Mouse (Mus musculus) intestine, postnatal 0 days (tissue): ENCODE data around the gene Kcnj15. TPM values are rescaled to one million over a fixed set of nuclear protein-coding genes. Genes with fewer than 3 reads are reported as not detected.

ENCODE experiments used
- ATAC-seq: fragments of 200-750 bp; cut with Nextera tagmentation; 2 replicates; pipeline ENCODE4 v1.8.0; 2017; ENCODE audit warnings: mild to moderate bottlenecking, moderate TSS enrichment, moderate library complexity
- H3K27ac ChIP-seq: fragments of 300-500 bp; sonication (generic); 2 replicates; pipeline ENCODE4 v1.5.1; 2014; ENCODE audit warnings: mild to moderate bottlenecking, low read depth, low read length, moderate library complexity
- H3K27me3 ChIP-seq: fragments of 300-500 bp; sonication (generic); replicated peaks from 2 replicates; pipeline ENCODE4 v1.6.1; 2014; ENCODE audit warnings: low read length, mixed read lengths; ENCODE audit not compliant: control insufficient read depth, insufficient read depth
- H3K36me3 ChIP-seq: fragments of 300-500 bp; sonication (generic); 2 replicates; pipeline ENCODE4 v1.6.1; 2014; ENCODE audit warnings: mild to moderate bottlenecking, moderate library complexity; ENCODE audit not compliant: control insufficient read depth, insufficient read depth
- H3K4me1 ChIP-seq: fragments of 300-500 bp; sonication (generic); replicated peaks from 2 replicates; pipeline ENCODE4 v1.6.1; 2014; ENCODE audit warnings: antibody characterized with exemption, low read length, mixed read lengths; ENCODE audit not compliant: control insufficient read depth, insufficient read depth
- H3K4me2 ChIP-seq: fragments of 300-500 bp; sonication (generic); replicated peaks from 2 replicates; pipeline ENCODE4 v1.6.1; 2014; ENCODE audit warnings: low read depth, mild to moderate bottlenecking, moderate library complexity
- H3K4me3 ChIP-seq: fragments of 300-500 bp; sonication (generic); 2 replicates; pipeline ENCODE4 v1.5.1; 2014; ENCODE audit warnings: low read depth, low read length
- H3K9ac ChIP-seq: fragments of 300-500 bp; sonication (generic); 2 replicates; pipeline ENCODE4 v1.6.1; 2014; ENCODE audit warnings: mild to moderate bottlenecking, low read depth, low read length
- H3K9me3 ChIP-seq: fragments of 300-500 bp; sonication (generic); 2 replicates; pipeline ENCODE4 v1.6.1; 2016; ENCODE audit warnings: mixed run types; ENCODE audit not compliant: control insufficient read depth
- CTCF ChIP-seq: sonication (generic); IDR thresholded peaks from 2 replicates; pipeline ENCODE4 v1.5.1; 2016; ENCODE audit warnings: low read depth, mild to moderate bottlenecking, control low read depth, antibody characterized with exemption, moderate library complexity
- WGBS: fragments of 180-500 bp; shearing (Covaris S2); extraction: QIAGEN DNeasy Blood & Tissue Kit; methylation state at CpG from one replicate; pipeline ENCODE4 v1.1.7; 2014; 5-methylcytosine and 5-hydroxymethylcytosine counted together
- polyA plus RNA-seq: library from polyadenylated mRNA; unstranded; fragments of >200 nt; fragmentation: Nextera tagmentation; extraction: Ambion mirVana; gene quantifications from 2 replicates; pipeline ENCODE4 v1.2.1, GENCODE M21; 2015

Kcnj15 gene
- polyA plus RNA-seq, 1 experiment from 2014 or later = 0.27 TPM

- ATAC-seq = no peak
- Histone ChIP-seq H3K4me2 (no peak overlapping the region), H3K27ac (no peak overlapping the region), H3K36me3 (no peaks in the 10 kb centered on the region), H3K4me1 (no peaks in the 10 kb centered on the region), H3K4me3 (no peak overlapping the region), H3K9me3 (no peaks in the 10 kb centered on the region), H3K9ac (no peak overlapping the region), H3K27me3 (no peaks in the 10 kb centered on the region)
- WGBS = 84% methylated on average over 1 of the region's 1 CpGs
- TF ChIP-seq CTCF = no peak
These were observed 14.0 kb upstream of the Kcnj15 start for GRCm38 (mm10) chr16:95243401-95243800.

DNA sequence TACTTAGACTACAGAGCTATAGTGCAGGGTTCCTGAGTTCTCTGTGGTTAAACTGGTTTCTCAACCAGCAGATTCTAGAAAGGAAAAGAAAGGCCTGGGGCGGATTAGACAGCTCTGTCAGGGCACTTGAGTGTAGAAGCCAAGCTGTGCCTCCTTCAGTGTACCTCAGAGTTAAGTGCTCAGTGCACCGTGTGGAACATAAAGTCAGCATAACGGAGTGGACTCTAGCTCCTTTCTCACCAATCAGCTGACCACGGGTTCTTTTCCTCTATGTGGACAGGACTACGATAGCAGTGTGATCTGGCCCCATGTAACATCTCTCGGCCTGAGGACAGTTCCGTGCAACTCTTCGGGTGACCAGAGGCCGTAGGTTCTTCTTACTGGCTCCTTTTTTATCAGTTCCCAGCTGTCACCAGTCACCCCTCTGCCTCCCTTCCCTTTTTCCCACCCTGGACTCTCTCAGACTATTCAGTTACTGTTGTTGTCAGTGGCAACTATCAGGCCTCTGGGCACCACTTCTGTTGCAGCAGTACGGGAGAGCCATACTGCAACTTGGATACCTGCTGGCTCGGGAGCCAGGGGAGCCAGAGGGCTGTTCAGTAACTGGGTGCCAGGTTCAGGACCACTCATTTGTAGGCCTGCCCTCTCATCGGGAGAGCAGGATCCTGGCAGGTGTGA is 12.6 kb upstream of the Kcnj15 start:
- no peaks in the 10 kb centered on the region for H3K9me3 ChIP-seq
- H3K9ac ChIP-seq = no peak overlapping the region
- TF ChIP-seq CTCF = no peak
- H3K36me3 ChIP-seq = no peaks in the 10 kb centered on the region
- no peak overlapping the region for H3K4me3 ChIP-seq
- H3K27ac ChIP-seq = no peak overlapping the region
- no peaks in the 10 kb centered on the region for H3K4me1 ChIP-seq
- H3K27me3 ChIP-seq = no peaks in the 10 kb centered on the region
- ATAC-seq = no peak
- WGBS = 83% methylated on average over 12 of the region's 12 CpGs
- H3K4me2 ChIP-seq = no peak overlapping the region

DNA sequence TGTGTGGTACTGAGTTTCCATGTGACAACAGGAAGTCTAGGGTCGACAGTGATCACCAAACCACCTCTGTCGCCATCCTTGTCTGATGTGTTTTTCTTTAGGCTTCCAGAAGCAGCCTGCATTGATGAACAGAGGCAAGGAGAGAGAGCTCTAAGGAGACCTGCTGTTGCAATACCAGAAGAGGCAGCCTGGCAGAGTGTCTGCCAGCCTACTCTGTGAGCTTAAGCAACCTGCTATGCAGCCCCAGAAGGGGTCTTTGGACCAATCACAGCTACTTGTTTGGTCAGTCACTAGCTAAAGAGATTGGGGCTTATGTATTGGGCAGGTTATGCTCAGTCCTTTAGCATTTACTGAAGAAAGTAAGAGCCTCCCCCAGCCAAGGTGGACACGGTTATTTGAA is 11.9 kb upstream of the Kcnj15 start:
- ATAC-seq = no peak
- H3K27ac ChIP-seq = no peak overlapping the region
- H3K4me1 ChIP-seq = no peaks in the 10 kb centered on the region
- H3K4me3 ChIP-seq = no peak overlapping the region
- H3K27me3 ChIP-seq = no peaks in the 10 kb centered on the region
- no peak overlapping the region for H3K4me2 ChIP-seq
- H3K36me3 ChIP-seq = no peaks in the 10 kb centered on the region
- H3K9ac ChIP-seq = no peak overlapping the region
- no peaks in the 10 kb centered on the region for H3K9me3 ChIP-seq
- no peak for TF ChIP-seq CTCF
- WGBS = 60% methylated on average over 3 of the region's 3 CpGs

DNA sequence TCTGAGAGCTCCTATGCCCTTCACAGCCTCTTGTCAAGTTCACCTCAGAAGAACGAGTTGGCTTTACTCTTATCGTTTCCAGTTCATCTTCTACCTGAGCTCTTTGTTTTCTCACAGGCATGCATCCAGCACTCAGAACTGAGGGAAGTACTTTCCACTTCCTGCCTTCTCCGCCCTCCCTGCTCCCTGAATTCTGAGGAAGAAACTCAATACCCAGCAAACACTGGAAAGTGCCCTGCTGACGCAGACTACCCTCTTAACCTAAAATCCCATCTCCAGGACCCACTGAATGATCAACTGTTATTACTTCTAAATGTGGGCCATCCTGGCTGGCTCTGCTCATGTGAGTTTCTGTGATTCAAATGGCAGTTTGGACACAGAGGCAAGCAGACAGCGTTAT is 8.7 kb upstream of the Kcnj15 start:
- Histone ChIP-seq H3K36me3 (no peaks in the 10 kb centered on the region), H3K9ac (no peak overlapping the region), H3K27me3 (no peaks in the 10 kb centered on the region), H3K4me1 (no peaks in the 10 kb centered on the region), H3K9me3 (no peaks in the 10 kb centered on the region), H3K27ac (no peak overlapping the region), H3K4me3 (no peak overlapping the region), H3K4me2 (no peak overlapping the region)
- no peak for TF ChIP-seq CTCF
- 57% methylated on average over 5 of the region's 5 CpGs for WGBS
- no peak for ATAC-seq

DNA sequence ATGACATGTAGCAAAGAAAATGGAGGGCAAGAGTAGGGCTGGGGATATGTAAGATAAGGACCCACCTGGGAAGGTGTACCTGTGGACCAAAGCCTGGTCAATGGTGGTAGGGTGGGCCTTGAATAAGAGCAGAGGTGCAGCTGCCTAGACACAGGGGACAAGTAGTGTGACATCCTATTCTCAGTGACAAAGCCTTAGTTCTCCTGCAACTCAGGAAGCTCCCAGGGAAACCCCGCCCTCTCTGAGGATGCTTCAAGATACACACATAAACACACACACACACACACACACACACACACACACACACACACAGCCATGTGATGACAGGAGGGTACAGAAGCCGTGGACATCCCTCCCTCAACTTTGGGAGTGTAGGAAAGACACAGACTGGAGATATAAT is 710 bp upstream of the Kcnj15 start:
- Histone ChIP-seq H3K27ac (no peak overlapping the region), H3K9me3 (no peaks in the 10 kb centered on the region), H3K9ac (no peak overlapping the region), H3K36me3 (no peaks in the 10 kb centered on the region), H3K27me3 (no peaks in the 10 kb centered on the region), H3K4me1 (no peaks in the 10 kb centered on the region), H3K4me2 (no peak overlapping the region), H3K4me3 (no peak overlapping the region)
- 75% methylated on average over 2 of the region's 2 CpGs for WGBS
- no peak for ATAC-seq
- TF ChIP-seq CTCF = no peak

GRCm38 (mm10) chr16:95258100-95258499 is 742 bp downstream of the Kcnj15 start:
- H3K36me3 ChIP-seq = no peaks in the 10 kb centered on the region
- no peak overlapping the region for H3K27ac ChIP-seq
- no peaks in the 10 kb centered on the region for H3K27me3 ChIP-seq
- H3K9me3 ChIP-seq = no peaks in the 10 kb centered on the region
- 30% methylated on average over 4 of the region's 4 CpGs for WGBS
- H3K4me2 ChIP-seq = no peak overlapping the region
- H3K4me1 ChIP-seq = no peaks in the 10 kb centered on the region
- no peak overlapping the region for H3K9ac ChIP-seq
- H3K4me3 ChIP-seq = no peak overlapping the region
- ATAC-seq = no peak
- no peak for TF ChIP-seq CTCF

- ATAC-seq = no peak
- H3K27ac ChIP-seq = no peak overlapping the region
- no peak for TF ChIP-seq CTCF
- H3K4me1 ChIP-seq = no peaks in the 10 kb centered on the region
- H3K4me2 ChIP-seq = no peak overlapping the region
- no peaks in the 10 kb centered on the region for H3K9me3 ChIP-seq
- H3K9ac ChIP-seq = no peak overlapping the region
- 64% methylated on average over 4 of the region's 4 CpGs for WGBS
- H3K27me3 ChIP-seq = no peaks in the 10 kb centered on the region
- no peaks in the 10 kb centered on the region for H3K36me3 ChIP-seq
- no peak overlapping the region for H3K4me3 ChIP-seq
These were observed 2.1 kb downstream of the Kcnj15 start for GRCm38 (mm10) chr16:95259505-95259904.
